Mouse (Mus musculus) cortical plate, adult 2 months (tissue): Measurements from ENCODE around the gene Ncoa1.

Experiments
- CTCF ChIP-seq: fragments of 200-500 bp; IDR thresholded peaks from 2 replicates; pipeline ENCODE4 v1.5.1; 2011; ENCODE audit warnings: mild to moderate bottlenecking, control low read depth, low read length; ENCODE audit not compliant: insufficient read depth; ENCODE audit errors: extremely low read depth
- POLR2A ChIP-seq: fragments of 200-500 bp; IDR thresholded peaks from 2 replicates; pipeline ENCODE4 v1.6.1; 2011; ENCODE audit warnings: mild to moderate bottlenecking, low read length, control low read depth; ENCODE audit not compliant: insufficient read depth; ENCODE audit errors: extremely low read depth

DNA sequence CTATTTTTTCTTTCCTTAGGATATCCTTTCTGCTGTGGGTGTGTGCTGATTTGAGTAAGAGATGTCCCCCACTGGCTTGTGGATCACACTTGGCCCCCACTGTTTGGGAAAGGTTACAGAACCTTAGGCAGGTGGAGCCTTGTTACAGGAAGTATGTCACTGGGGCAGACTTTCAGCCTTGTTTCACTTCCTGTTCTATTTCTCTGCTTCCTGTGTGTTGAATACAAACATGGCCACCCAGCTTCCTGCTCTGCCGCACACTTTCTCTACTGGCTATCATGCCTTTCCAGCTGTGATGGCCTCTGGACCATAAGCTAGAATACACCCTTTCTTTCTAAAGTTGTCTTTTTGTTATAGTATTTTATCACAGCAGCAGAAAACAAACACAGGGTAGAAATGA is 111.0 kb downstream of the Ncoa1 start:
- TF ChIP-seq CTCF, result no peak
- TF ChIP-seq POLR2A, result no peak
